15 mouse cellular contexts compared by ENCODE assay signal in genomic region chr2:169721793-169722326, GRCm38 (mm10).
A peak's percentile ranks its signal among the peaks of the same experiment; 100 is the strongest.
DNase-seq lines count a peak whose midpoint lies in the region; ATAC-seq and TF ChIP-seq lines count a peak whose summit lies in the region.
"Had no signal": no experiment of that assay in that cellular context is flagged by ENCODE, and none has a peak within 500 bp of the region (broad histone marks: within the 10 kb centered on the region; RNA-seq: fewer than 3 reads in every experiment).

No protein-coding gene starts in this region.

- no peak for DNase-seq in heart, adult 2 months
- DNase-seq in heart, adult 11 months: no peak
- DNase-seq in neural tube, embryonic 11.5 days (ENCODE audit: low spot score): no peak
- no peak for DNase-seq in neural tube, embryonic 10.5 days (ENCODE audit: extremely low spot score, low spot score)
- DNase-seq in cerebellum, postnatal 25 days: no peak
- DNase-seq in adrenal gland, postnatal 4 days (ENCODE audit: low spot score in 2 of 2): no peak
- DNase-seq: adrenal gland, adult 8-10 months; layer of hippocampus, adult 9-11 months; liver; lung, adult 2 months; right cerebral cortex, adult 18-20 months had no signal

- ATAC-seq in neural tube, embryonic 11.5 days (ENCODE audit: insufficient read depth, low FRiP score, low TSS enrichment): no peak
- ATAC-seq in midbrain, embryonic 13.5 days: 0 out of 2 replicates have a peak, but pooled peaks have one; percentile 17
- no peak for ATAC-seq in activated CD4-positive, CD25-positive, alpha-beta regulatory T cell, adult 4 months

- TF ChIP-seq EP300 in heart, adult 2 months (IDR thresholded peaks at IDR 0.05; ENCODE audit: insufficient read depth, low read depth, low read length): no peak

- no peaks in the 10 kb centered on the region for H3K9me3 ChIP-seq in neural tube, embryonic 11.5 days (ENCODE audit: control insufficient read depth, low read length)
- H3K9me3 ChIP-seq in midbrain, embryonic 13.5 days: no peaks in the 10 kb centered on the region
- H3K9me3 ChIP-seq: embryonic facial prominence, embryonic 12.5 days; heart, embryonic 12.5 days had no signal

- H3K79me2 ChIP-seq in heart, adult 2 months (replicated peaks; ENCODE audit: control insufficient read depth, insufficient read depth, low read length): no peaks in the 10 kb centered on the region; the same call in 1 of the 2 replicates

- no peak overlapping the region for H3K9ac ChIP-seq in heart, adult 2 months (ENCODE audit: low read depth, low read length)
- H3K9ac ChIP-seq in neural tube, embryonic 11.5 days (ENCODE audit: low read length): no peak overlapping the region
- no peak overlapping the region; the same call in 1 of the 2 replicates for H3K9ac ChIP-seq in midbrain, embryonic 13.5 days (replicated peaks)
- H3K9ac ChIP-seq: embryonic facial prominence, embryonic 12.5 days; heart, embryonic 12.5 days had no signal

- H3K27me3 ChIP-seq in heart, adult 2 months (ENCODE audit: control insufficient read depth, insufficient read depth, low read length): no peaks in the 10 kb centered on the region
- H3K27me3 ChIP-seq in neural tube, embryonic 11.5 days (ENCODE audit: control insufficient read depth, insufficient read depth, low read length): no peaks in the 10 kb centered on the region
- H3K27me3 ChIP-seq in midbrain, embryonic 13.5 days: no peaks in the 10 kb centered on the region
- H3K27me3 ChIP-seq: embryonic facial prominence, embryonic 12.5 days; heart, embryonic 12.5 days had no signal

- 80% methylated on average over 18 of the region's 18 CpGs for WGBS in heart, adult 2 months
- WGBS in neural tube, embryonic 11.5 days: 69% methylated on average over 18 of the region's 18 CpGs
- 45% methylated on average over 18 of the region's 18 CpGs for WGBS in midbrain, embryonic 13.5 days

- H3K4me1 ChIP-seq in heart, adult 2 months (ENCODE audit: control insufficient read depth, insufficient read depth, low read length): peaks cover 11% of the 10 kb centered on the region
- peaks cover 9% of the 10 kb centered on the region; the same call in 1 of the 2 replicates for H3K4me1 ChIP-seq in neural tube, embryonic 11.5 days (ENCODE audit: control insufficient read depth, insufficient read depth, low read length)
- peaks cover 23% of the 10 kb centered on the region for H3K4me1 ChIP-seq in midbrain, embryonic 13.5 days (replicated peaks)

- intact Hi-C loops in heart, adult 2 months (cut with DNase I): loop anchor here (2.0 to 5.0 kb wide), 4 partner anchors 29 to 90 kb away; partner anchors contain the start of gene Tshz2

- H3K27ac ChIP-seq in heart, adult 2 months: peak overlapping the region; percentile 54
- H3K27ac ChIP-seq in neural tube, embryonic 11.5 days (ENCODE audit: low read depth, low read length): 0 out of 2 replicates have a peak overlapping the region, but pooled peaks have one; percentile 17
- H3K27ac ChIP-seq in midbrain, embryonic 13.5 days: no peak overlapping the region
- H3K27ac ChIP-seq: embryonic facial prominence, embryonic 12.5 days had no signal

- TF ChIP-seq CTCF in heart, adult 2 months (IDR thresholded peaks at IDR 0.05): no peak

- no peaks in the 10 kb centered on the region for H3K36me3 ChIP-seq in heart, adult 2 months (ENCODE audit: control insufficient read depth, insufficient read depth, low read length)
- no peaks in the 10 kb centered on the region for H3K36me3 ChIP-seq in neural tube, embryonic 11.5 days (ENCODE audit: control insufficient read depth, insufficient read depth, low read length)
- no peaks in the 10 kb centered on the region for H3K36me3 ChIP-seq in midbrain, embryonic 13.5 days
- H3K36me3 ChIP-seq: embryonic facial prominence, embryonic 12.5 days; heart, embryonic 12.5 days had no signal

- no peak overlapping the region for H3K4me2 ChIP-seq in neural tube, embryonic 11.5 days (ENCODE audit: low read depth)
- 0 out of 2 replicates have a peak overlapping the region, but pooled peaks have one; percentile 7 for H3K4me2 ChIP-seq in midbrain, embryonic 13.5 days (replicated peaks)
- H3K4me2 ChIP-seq: embryonic facial prominence, embryonic 12.5 days; heart, embryonic 12.5 days had no signal

- TF ChIP-seq POLR2A in heart, adult 2 months (IDR thresholded peaks at IDR 0.05; ENCODE audit: insufficient read depth, low read depth, low read length): no peak

- no peak overlapping the region for H3K4me3 ChIP-seq in heart, adult 2 months
- H3K4me3 ChIP-seq in neural tube, embryonic 11.5 days (ENCODE audit: low read depth, low read length): no peak overlapping the region
- no peak overlapping the region for H3K4me3 ChIP-seq in midbrain, embryonic 13.5 days (replicated peaks)
- H3K4me3 ChIP-seq: embryonic facial prominence, embryonic 12.5 days; heart, embryonic 12.5 days had no signal
